Mouse (Mus musculus) ES-Bruce4 (cell line): ENCODE results near the gene Serf1. TPM values are rescaled to one million over a fixed set of nuclear protein-coding genes. Genes with fewer than 3 reads are reported as not detected.
"Not testable (repeated sequence)": the region's sequence is repeated elsewhere in the genome, so short reads cannot be mapped to it uniquely, and the experiment has no call there.

Experiments used
- H3K27ac ChIP-seq: 2 replicates; pipeline ENCODE4 v1.5.1; 2012; ENCODE audit warnings: low read length, inconsistent platforms; ENCODE audit not compliant: insufficient read depth
- H3K27me3 ChIP-seq: 2 replicates; pipeline ENCODE4 v1.6.1; 2012; ENCODE audit warnings: mild to moderate bottlenecking, low read length, inconsistent platforms; ENCODE audit not compliant: control insufficient read depth, poor library complexity, insufficient read depth, severe bottlenecking
- H3K36me3 ChIP-seq: 2 replicates; pipeline ENCODE4 v1.6.1; 2012; ENCODE audit warnings: inconsistent platforms, mild to moderate bottlenecking, low read length, moderate library complexity; ENCODE audit not compliant: control insufficient read depth, poor library complexity, insufficient read depth, severe bottlenecking
- H3K4me1 ChIP-seq: one replicate; pipeline ENCODE4 v1.8.1; 2011; ENCODE audit warnings: low read length; ENCODE audit not compliant: control insufficient read depth, insufficient read depth
- H3K4me3 ChIP-seq: 2 replicates; pipeline ENCODE4 v1.5.1; 2011; ENCODE audit warnings: low read depth, mild to moderate bottlenecking, low read length
- H3K9ac ChIP-seq: 2 replicates; pipeline ENCODE4 v1.6.1; 2012; ENCODE audit warnings: low read depth, mild to moderate bottlenecking, inconsistent platforms; ENCODE audit not compliant: poor library complexity, severe bottlenecking
- H3K9me3 ChIP-seq: replicated peaks from 2 replicates; pipeline ENCODE4 v1.6.1; 2012; ENCODE audit warnings: mild to moderate bottlenecking, low read length, inconsistent platforms; ENCODE audit not compliant: control insufficient read depth, poor library complexity, insufficient read depth, severe bottlenecking
- CTCF ChIP-seq: IDR thresholded peaks from one replicate; pipeline ENCODE4 v1.8.1; 2011; ENCODE audit warnings: low read depth, low read length
- EP300 ChIP-seq: IDR thresholded peaks from 2 replicates; pipeline ENCODE4 v1.6.1; 2011; ENCODE audit warnings: low read depth, low read length; ENCODE audit not compliant: insufficient read depth
- POLR2A ChIP-seq: IDR thresholded peaks from one replicate; pipeline ENCODE4 v1.8.1; 2011; ENCODE audit warnings: low read length; ENCODE audit not compliant: insufficient read depth
- polyA plus RNA-seq: library from polyadenylated mRNA; stranded (reverse); fragments of >200 nt; gene quantifications from 2 replicates; pipeline ENCODE4 v1.2.4, GENCODE M21; 2011; ENCODE audit warnings: low read depth; ENCODE audit not compliant: missing spikeins, insufficient read depth, insufficient read length

The Serf1 gene
- polyA plus RNA-seq, 1 experiment = 16.0 TPM

GRCm38 (mm10) chr13:100141646-100142314 is 34.0 kb downstream of the Serf1 start:
- TF ChIP-seq POLR2A = no peak
- TF ChIP-seq EP300 = no peak
- TF ChIP-seq CTCF = no peak
- Histone ChIP-seq H3K9ac (no peak overlapping the region), H3K27ac (no peak overlapping the region), H3K27me3 (no peaks in the 10 kb centered on the region), H3K4me3 (no peak overlapping the region), H3K9me3 (no peaks in the 10 kb centered on the region), H3K36me3 (peaks cover 14% of the 10 kb centered on the region), H3K4me1 (no peaks in the 10 kb centered on the region)

GRCm38 (mm10) chr13:100152659-100153058 is 44.8 kb downstream of the Serf1 start:
- Histone ChIP-seq H3K36me3 (no peaks in the 10 kb centered on the region), H3K4me3 (no peak overlapping the region), H3K27ac (no peak overlapping the region), H3K4me1 (no peaks in the 10 kb centered on the region), H3K9ac (no peak overlapping the region), H3K9me3 (peaks cover 5% of the 10 kb centered on the region; the same call in 1 of the 2 replicates), H3K27me3 (no peaks in the 10 kb centered on the region; the same call in 1 of the 2 replicates)
- TF ChIP-seq POLR2A (no peak), CTCF (no peak), EP300 (no peak)

- no peak overlapping the region for H3K9ac ChIP-seq
- TF ChIP-seq CTCF = no peak
- no peak for TF ChIP-seq EP300
- H3K27me3 ChIP-seq = no peaks in the 10 kb centered on the region
- no peak overlapping the region for H3K4me3 ChIP-seq
- no peaks in the 10 kb centered on the region for H3K36me3 ChIP-seq
- H3K9me3 ChIP-seq = peaks cover 12% of the 10 kb centered on the region
- no peak overlapping the region for H3K27ac ChIP-seq
- H3K4me1 ChIP-seq = no peaks in the 10 kb centered on the region
Observed at GRCm38 (mm10) chr13:100156624-100157023, 48.8 kb downstream of the Serf1 start.

- H3K27me3 ChIP-seq, H3K4me3 ChIP-seq, H3K9ac ChIP-seq, H3K36me3 ChIP-seq, H3K4me1 ChIP-seq, H3K27ac ChIP-seq: not testable (repeated sequence)
- H3K9me3 ChIP-seq = peaks cover 12% of the 10 kb centered on the region
Observed at GRCm38 (mm10) chr13:100161171-100161870, 53.5 kb downstream of the Serf1 start.

- H3K9me3 ChIP-seq, H3K4me1 ChIP-seq, H3K36me3 ChIP-seq, H3K4me3 ChIP-seq, H3K27ac ChIP-seq, H3K27me3 ChIP-seq, H3K9ac ChIP-seq: not testable (repeated sequence)
Observed at GRCm38 (mm10) chr13:100162467-100162866, 54.7 kb downstream of the Serf1 start.

Other genes starting within 250 kb of the Serf1 start
- gene Cartpt, start 206.9 kb upstream of the Serf1 start, polyA plus RNA-seq = not detected in 2 replicates
- gene Mccc2, start 92.4 kb upstream of the Serf1 start, polyA plus RNA-seq = 19.9 and 20.1 TPM in 2 replicates
- gene Bdp1, start 3.9 kb upstream of the Serf1 start, polyA plus RNA-seq = 49.6 and 53.9 TPM in 2 replicates
- gene Smn1, start 16.8 kb downstream of the Serf1 start, polyA plus RNA-seq = 77.7 and 91.2 TPM in 2 replicates
- gene Naip2, start 94.1 kb downstream of the Serf1 start, polyA plus RNA-seq = not detected in 2 replicates
- gene Naip5, start 138.3 kb downstream of the Serf1 start, polyA plus RNA-seq = not detected in 2 replicates
- 0.35 and 0.39 TPM in 2 replicates for gene Naip6, start 209.7 kb downstream of the Serf1 start, polyA plus RNA-seq